Mouse (Mus musculus) lung, postnatal 36 days (tissue): ENCODE measurements around the gene Atl3.
A peak's percentile ranks its signal among the peaks of the same experiment; 100 is the strongest.

ENCODE experiments used
- DNase-seq: peaks from one replicate; pipeline ENCODE4 v3.0.0; 2022; ENCODE audit warnings: mixed read lengths

The Atl3 gene

GRCm38 (mm10) chr19:7562601-7563129 lies 68.8 kb downstream of the Atl3 start:
- DNase-seq, result peak; percentile 11

- DNase-seq, result no peak
Observed at GRCm38 (mm10) chr19:7563676-7564075, 69.8 kb downstream of the Atl3 start.

- DNase-seq, result no peak
Observed at GRCm38 (mm10) chr19:7564457-7564856, 70.6 kb downstream of the Atl3 start.

GRCm38 (mm10) chr19:7566826-7567225 lies 73.0 kb downstream of the Atl3 start:
- no peak for DNase-seq

DNA sequence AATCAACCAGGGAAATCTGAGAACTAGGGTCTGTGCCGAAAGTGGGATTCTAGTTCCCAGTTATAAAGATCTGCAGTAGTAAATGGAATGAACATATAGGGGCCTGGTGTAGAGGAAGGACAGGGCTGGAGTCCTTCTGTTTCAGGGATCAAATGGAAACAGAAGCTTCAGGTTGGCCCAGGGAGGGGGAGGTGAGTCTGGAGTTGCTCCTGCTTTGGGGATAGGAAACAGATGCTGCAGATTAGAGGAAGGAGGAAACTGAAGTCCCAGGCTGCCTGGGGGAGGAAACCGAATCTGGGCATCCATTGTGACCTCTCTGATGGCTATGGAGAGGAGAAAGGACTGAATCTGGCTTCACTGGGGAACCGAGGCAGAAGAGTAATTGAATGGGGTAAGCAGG lies 74.5 kb downstream of the Atl3 start:
- no peak for DNase-seq

- no peak for DNase-seq
Observed at GRCm38 (mm10) chr19:7569650-7570049, 75.8 kb downstream of the Atl3 start.

DNA sequence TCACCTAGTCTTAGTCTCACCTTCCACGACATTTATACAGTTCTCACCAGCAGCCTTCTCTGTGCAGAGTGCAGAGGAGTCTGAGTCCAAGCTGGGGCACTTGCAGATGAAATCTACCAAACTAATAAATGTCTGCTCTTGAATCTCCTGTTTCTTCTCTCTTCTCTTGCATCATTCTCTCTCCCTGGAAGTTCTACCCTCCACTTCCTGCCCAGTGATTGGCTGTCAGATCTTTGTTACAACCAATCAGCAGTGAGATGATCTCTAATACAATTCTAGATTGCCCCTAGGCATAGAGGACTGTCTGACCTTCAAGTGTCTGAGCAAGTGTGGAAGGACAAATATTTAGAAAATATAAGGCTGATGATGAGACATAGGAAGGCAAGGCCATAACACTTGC lies 82.3 kb downstream of the Atl3 start:
- no peak for DNase-seq

- no peak for DNase-seq
Observed at GRCm38 (mm10) chr19:7577710-7578109, 83.9 kb downstream of the Atl3 start.

DNA sequence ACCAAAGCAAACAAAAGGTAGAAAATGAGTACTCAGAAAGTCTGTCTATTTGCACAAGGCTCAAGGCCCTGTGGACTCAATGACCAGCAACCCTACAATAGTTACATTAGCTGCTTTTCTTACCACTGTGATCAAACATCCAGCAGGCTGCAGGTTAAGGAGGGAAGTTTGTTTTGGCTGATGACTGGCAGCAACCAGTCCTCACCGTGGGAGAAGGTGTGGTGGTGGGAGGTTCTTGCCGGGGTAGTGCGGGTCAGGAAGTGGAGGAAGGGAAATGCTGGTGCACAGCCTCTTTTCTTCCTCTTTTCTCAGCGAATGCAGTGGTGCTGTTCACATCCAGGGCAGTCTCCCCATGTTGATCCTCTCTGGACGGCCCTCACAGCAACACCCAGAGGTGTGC lies 87.2 kb downstream of the Atl3 start:
- DNase-seq, result peak; percentile 59

GRCm38 (mm10) chr19:7583101-7583500 lies 89.3 kb downstream of the Atl3 start:
- peak; percentile 41 for DNase-seq

DNA sequence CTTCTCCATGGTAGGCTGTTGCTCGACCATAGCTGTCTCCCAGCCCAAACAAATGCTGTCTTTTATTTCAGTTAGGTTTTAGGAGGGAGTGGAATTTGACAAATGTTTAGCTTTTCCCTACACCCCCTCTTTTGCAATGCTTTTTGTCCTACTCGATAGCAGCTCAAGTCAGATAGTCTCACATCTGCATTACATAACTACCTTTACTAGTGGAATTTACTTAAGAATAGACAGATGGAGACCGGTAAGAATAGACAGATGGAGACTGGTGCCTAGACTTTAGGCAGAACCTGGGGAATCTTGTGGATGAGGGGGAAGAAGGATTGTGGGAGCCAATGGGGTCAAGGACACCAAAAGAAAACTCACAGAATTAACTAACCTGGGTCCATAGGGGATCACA lies 89.8 kb downstream of the Atl3 start:
- DNase-seq, result no peak

DNA sequence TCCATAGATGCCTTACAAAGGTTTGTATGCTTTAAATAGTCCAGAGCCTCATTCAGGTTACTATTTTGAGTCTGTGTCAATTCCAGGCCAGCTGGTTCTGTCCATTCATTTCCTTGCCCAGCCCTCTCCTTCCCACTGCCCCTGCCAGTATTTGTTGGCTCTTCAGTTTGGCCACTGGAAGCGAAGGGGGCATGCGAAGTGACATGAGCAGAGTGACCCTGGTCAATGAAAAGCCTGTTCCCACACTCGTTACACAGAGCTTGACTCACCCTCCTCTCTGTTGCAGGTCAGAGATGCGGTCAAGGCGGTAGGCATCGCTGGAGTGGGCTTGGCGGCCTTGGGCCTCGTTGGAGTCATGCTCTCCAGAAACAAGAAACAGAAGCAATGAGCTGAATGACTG lies 91.4 kb downstream of the Atl3 start:
- DNase-seq, result no peak

- DNase-seq, result no peak
Observed at GRCm38 (mm10) chr19:7585764-7586163, 91.9 kb downstream of the Atl3 start.
